Mouse (Mus musculus) spleen, postnatal 14 days (tissue): ENCODE results near the gene Gpr141.
"Not testable (repeated sequence)": the region's sequence is repeated elsewhere in the genome, so short reads cannot be mapped to it uniquely, and the experiment has no call there.

Source experiments
- DNase-seq, 2 experiments: peaks; one replicate each; pipeline ENCODE4 v3.0.0; 2021 to 2022; ENCODE audit warnings: low spot score in 2 of 2

The Gpr141 gene

DNA sequence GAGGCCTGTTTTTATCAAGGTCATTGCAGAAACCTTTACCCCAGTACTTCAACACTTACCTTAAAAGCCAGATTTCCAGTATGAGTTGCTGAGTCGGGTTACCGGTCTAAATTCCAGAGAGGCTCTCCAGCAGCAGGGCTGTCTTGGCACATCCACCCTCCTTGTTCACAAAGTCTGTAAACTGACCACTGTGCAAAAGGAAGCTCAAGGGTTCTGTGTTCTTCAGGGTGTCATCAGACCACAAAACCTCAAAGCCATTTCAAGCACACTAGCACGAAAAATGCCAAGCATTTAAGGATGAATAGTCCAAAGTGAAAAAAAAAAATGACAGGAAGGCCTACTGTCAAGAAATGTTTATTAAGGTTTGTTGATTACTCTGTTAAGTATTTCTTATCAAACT is at the start of gene Gpr141:
Gene Gpr141 (minus strand): TSS at position 187 of the 400 bp plus-strand sequence.
- no peak for DNase-seq

GRCm38 (mm10) chr13:19864241-19864640 is 40.2 kb upstream of the Gpr141 start:
- DNase-seq = no peak

DNA sequence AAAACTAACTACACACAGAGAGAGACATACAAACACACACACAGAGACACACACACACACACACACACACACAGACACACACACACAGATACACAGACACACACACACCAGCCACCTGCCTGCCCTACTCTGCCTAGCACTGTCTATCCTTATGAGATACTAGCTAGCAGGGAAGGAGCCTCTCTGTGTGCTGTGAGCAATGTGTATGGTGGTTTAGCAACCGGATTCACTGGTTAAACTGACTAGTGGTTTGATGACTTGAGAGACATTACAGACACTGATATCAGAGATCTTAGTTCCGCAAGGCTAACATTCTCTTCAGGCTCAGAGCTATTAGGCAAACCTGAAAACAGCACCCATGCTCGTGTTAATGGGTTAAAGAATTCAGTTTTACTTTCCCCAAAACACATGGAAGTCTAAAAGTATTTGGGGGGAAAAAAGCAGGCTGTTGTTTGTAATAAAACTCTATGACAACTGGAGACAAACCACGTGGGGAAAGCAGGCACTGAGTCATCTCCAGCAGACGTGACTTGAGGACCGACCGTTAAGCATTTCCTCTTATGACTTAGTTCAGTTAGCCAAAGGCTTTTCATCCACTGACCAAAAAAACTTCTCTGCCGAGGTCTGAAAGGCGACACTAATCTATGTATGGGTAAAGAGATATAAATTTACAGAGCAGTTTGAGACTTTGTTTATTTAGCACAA is 30.7 kb upstream of the Gpr141 start:
- DNase-seq = no peak

GRCm38 (mm10) chr13:19854049-19854448 is 30.0 kb upstream of the Gpr141 start:
- DNase-seq = no peak

- no peak for DNase-seq
Observed at GRCm38 (mm10) chr13:19843448-19843847, 19.4 kb upstream of the Gpr141 start.

DNA sequence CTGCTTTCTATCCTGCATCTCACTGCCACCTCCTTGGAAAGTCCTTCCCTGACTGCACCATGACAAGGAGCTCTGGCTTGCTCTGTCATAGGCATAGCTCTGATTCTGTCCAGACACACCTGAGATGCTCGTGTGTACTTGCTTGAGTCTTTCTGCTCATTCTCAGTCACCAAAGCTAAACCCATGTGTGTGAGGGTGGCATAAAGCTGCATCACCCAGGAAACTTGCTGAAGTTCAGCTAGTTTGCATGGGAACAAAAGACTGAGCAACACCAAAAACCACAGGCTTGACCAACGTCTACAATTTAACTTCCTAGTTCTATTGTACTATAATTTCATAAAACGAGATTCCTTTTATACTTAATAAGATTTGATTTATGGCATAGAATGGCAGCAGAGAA is 18.6 kb upstream of the Gpr141 start:
- DNase-seq = no peak

DNA sequence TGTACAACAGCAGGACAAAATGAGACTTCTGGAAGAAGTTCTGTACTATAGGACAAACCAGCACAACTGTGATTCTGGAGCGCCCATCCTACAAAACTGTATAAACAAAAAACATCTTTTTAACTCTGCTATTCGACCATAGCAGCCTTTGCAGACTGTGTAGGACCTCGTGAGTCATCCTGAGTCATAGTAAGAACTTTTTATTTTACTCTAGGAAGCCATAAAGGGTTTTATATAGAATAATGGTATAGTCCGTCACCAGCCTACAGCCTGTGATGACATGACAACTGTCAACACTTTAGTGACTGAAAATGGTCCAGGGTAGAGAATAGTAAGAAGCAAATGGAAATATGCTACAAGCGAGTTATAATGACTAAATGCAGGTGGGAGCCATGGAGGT is 17.6 kb upstream of the Gpr141 start:
- DNase-seq = no peak

GRCm38 (mm10) chr13:19840206-19840605 is 16.1 kb upstream of the Gpr141 start:
- DNase-seq = no peak

- DNase-seq = no peak
Observed at GRCm38 (mm10) chr13:19830560-19830959, 6.5 kb upstream of the Gpr141 start.

- DNase-seq = no peak
Observed at GRCm38 (mm10) chr13:19828095-19828494, 4.0 kb upstream of the Gpr141 start.

GRCm38 (mm10) chr13:19821639-19822038 is 2.4 kb downstream of the Gpr141 start:
- no peak for DNase-seq

DNA sequence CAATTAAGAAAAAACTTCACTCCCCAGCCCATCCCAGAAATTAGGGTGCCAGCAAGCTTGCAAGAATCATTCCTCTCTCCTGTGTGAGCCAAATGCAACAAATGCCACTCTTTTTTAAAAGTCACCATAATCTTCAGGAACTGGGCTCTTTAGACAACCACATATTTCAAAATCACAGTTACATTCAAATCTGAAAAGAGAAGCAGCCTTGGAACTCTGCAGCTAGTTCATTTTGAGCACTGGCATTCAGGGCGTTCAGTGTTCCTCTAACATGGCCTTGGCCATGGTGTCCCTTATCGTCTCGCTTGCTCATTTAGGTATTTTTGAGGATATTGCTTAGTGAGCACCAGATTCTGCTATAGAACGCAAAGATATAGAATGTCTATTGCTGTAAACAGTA is 4.1 kb downstream of the Gpr141 start:
- DNase-seq = no peak

GRCm38 (mm10) chr13:19819243-19819642 is 4.8 kb downstream of the Gpr141 start:
- DNase-seq = no peak

DNA sequence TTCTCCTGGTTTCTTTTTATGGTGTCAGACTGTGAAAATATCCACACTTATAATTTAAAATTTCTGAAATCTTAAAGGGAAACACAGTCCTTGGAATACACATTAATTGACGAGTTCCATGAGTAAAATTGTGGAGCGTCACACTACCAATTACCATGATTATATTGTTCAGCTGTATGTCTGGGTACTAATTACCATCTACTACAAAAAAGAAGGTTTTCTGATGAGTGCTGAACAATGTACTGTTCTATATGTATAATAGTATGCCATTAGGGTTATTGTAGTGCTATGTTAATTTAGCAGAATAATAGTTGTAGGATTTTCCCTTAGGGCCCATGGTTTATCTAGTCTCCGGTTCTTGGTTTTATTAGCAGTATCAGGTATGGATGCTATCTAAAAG is 29.1 kb downstream of the Gpr141 start:
- no peak for DNase-seq

- DNase-seq = no peak
Observed at GRCm38 (mm10) chr13:19794486-19794885, 29.6 kb downstream of the Gpr141 start.

DNA sequence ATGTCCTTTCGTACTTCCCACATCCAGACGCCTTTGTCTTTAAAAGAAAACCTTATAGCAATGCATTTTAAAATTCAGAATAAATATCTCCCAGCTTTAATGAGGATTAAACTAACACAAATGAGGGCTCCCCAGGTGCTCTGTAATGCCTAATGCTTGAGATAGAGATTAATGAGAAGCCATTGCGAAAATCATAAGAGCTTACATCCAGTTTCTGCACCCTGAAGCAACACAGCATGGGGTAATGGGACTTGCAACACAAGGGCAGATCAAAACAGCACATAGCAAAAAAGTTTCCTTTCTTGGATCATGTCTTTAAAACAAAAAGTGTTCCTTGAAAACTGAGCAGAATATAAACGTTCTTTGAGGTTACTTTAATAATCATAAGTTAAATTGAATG is 30.3 kb downstream of the Gpr141 start:
- no peak for DNase-seq

DNA sequence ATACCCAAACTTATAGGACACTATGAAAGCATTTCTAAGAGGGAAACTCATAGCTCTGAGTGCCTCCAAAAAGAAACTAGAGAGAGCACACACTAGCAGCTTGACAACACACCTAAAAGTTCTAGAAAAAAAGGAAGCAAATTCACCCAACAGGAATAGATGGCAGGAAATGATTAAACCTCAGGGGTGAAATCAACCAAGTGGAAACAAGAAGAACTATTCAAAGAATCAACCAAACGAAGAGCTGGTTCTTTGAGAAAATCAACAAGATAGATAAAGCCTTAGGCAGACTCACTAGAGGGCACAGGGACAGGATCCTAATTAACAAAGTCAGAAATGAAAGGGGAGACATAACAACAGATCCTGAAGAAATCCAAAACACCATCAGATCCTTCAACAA is 36.1 kb downstream of the Gpr141 start:
- not testable (repeated sequence) for DNase-seq

DNA sequence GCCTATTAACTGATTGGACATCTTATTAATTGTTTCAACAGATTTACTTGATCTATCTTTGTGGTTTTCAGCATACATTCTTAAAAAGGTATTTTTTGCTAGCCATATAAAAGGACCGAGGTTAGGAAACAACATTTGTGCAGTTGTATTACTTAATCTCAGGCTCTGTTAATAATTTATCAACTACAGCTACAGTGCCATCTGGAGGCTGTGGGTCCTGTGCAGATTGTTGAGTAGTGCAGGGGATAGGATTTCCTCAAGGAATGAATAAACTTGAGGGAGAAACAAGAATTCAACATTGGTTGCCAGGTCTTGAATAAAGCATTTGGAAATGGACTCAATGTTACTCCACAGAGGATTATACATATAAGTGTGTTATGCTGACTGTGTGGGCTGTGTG is 53.9 kb downstream of the Gpr141 start:
- DNase-seq = no peak

- DNase-seq = no peak
Observed at GRCm38 (mm10) chr13:19767202-19767601, 56.9 kb downstream of the Gpr141 start.

DNA sequence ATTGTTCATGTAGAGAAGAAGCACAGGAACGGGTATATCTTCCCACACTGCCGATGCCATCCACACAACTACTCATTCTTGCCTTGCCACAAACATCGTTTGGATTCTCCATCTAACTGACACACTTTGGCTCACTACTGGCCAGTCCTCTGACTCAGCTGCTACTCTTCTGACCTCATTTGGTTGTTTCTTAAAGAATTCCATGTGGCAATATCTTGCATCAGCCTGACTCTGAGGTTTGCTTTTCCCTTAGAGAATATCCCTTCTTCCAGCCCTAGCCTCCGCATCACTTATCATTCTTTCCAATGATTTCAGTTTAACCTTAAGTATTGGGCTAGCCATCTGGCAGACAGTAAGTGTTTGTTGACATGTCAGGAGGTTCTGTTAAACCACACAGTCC is 59.8 kb downstream of the Gpr141 start:
- DNase-seq = no peak

- DNase-seq = no peak
Observed at GRCm38 (mm10) chr13:19763211-19763610, 60.8 kb downstream of the Gpr141 start.

DNA sequence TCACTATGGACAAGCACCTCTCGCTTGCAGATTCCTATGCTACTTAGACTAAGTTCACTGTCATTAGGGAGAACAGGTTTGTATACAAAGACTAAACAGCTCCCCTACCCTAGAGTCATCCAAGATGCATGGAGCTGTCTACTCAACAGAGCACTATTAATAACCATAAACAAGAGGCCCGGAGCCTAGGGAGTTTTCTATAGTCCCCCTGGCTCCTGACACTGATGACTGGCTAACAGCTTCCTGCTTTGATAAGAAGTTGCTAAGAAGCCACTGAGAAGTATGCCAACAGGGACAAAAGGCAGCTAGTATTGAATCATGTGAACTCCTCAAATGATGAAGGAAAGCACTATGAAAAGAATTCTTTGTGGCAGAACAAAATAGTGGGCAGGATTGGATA is 78.3 kb downstream of the Gpr141 start:
- no peak for DNase-seq

- no peak for DNase-seq
Observed at GRCm38 (mm10) chr13:19744536-19744935, 79.5 kb downstream of the Gpr141 start.

DNA sequence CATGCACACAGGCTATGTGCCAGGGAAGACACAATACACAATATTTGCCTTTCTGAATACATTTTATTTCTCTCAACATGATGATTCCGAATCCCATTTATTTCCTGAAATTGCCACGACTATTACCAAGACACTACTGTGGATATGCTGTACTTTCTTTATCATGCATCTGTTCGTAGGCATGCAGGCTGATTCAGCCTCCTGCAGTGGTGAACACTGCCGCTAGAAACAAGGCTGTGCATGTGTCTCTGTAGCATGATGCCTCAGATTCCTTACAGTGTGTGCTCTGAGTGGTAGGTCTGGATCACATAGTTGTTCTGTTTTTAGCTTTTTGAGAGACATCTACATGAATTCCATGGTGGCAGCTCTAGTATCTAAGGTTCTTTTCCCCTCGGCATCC is 89.5 kb downstream of the Gpr141 start:
- no peak for DNase-seq
